Mouse (Mus musculus): ENCODE measurements at regions not wholly inside any gene's neighbourhood (a gene's known extent, or its start where the extent isn't known, plus 50 kb on each side); places are given as distances from the start of the nearest gene placed in this dataset.

DNA sequence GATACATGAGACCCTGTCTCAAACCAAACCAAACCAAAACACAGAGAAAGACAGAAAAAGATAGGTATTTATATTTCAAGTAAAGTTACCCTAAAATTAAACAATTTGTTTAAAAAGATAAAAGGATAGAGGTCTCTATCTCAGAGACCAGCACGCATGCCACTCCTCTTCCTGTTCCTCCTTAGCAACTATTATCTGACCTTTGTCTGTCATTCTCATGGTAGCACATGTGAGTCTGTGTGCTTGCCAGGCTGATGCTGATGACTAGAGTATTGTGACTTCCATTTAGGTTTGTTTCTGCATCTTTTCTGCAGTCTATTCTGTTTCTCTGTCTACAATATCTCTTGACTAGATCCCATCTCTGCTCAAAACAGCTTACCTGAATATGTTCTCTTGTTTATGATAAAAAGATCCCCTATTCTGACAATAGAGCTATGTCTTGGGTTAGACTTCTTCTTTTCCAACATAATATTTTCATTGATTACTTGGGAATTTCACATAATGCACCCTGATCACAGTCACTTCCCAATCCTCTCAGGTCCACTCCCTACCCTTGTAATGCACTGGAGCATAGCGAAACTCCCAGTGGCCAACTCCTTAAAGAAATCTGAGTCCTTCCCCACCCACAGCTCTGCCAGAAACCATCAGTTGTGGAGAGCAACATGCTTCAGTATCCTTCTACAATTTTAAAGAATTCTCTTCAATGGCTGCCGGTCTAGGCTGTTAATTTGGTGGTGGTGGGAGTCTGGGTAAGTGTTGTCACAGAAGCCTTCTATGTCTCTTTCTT, 115.7 kb upstream of the Nrp1 start:
- TF ChIP-seq CTCF (IDR thresholded peaks at IDR 0.05; ENCODE audit: borderline replicate concordance, insufficient read depth, low read length), result no peak
- no peak for TF ChIP-seq POLR2A (IDR thresholded peaks at IDR 0.05; ENCODE audit: low read depth, low read length)
